ENCODE assay signal across 11 mouse cellular contexts in genomic region chr12:112744891-112745580, GRCm38 (mm10). TPM values are rescaled to one million over a fixed set of nuclear protein-coding genes. Genes with fewer than 3 reads are reported as not detected.
A peak's percentile ranks its signal among the peaks of the same experiment; 100 is the strongest.
DNase-seq lines count a peak whose midpoint lies in the region; ATAC-seq lines count a peak whose summit lies in the region.
"Had no signal": no experiment of that assay in that cellular context is flagged by ENCODE, and none has a peak within 500 bp of the region (broad histone marks: within the 10 kb centered on the region; RNA-seq: fewer than 3 reads in every experiment).

No protein-coding gene starts in this region.

- H3K36me3 ChIP-seq in forebrain, embryonic 13.5 days (ENCODE audit: poor library complexity, severe bottlenecking): peaks cover 33% of the 10 kb centered on the region
- H3K36me3 ChIP-seq in forebrain, embryonic 12.5 days (replicated peaks): peaks cover 24% of the 10 kb centered on the region
- peaks cover 28% of the 10 kb centered on the region for H3K36me3 ChIP-seq in hindbrain, embryonic 10.5 days
- H3K36me3 ChIP-seq in hindbrain, embryonic 11.5 days (ENCODE audit: control insufficient read depth, insufficient read depth, low read length): no peaks in the 10 kb centered on the region
- H3K36me3 ChIP-seq in midbrain, embryonic 10.5 days: no peaks in the 10 kb centered on the region; the same call in 1 of the 2 replicates
- peaks cover 22% of the 10 kb centered on the region for H3K36me3 ChIP-seq in midbrain, embryonic 16.5 days (ENCODE audit: control insufficient read depth, insufficient read depth, low read length)

- peak overlapping the region; percentile 14; the same call in 1 of the 2 replicates for H3K27ac ChIP-seq in forebrain, embryonic 13.5 days
- no peak overlapping the region for H3K27ac ChIP-seq in forebrain, embryonic 12.5 days
- peak overlapping the region; percentile 91; the same call in 1 of the 2 replicates for H3K27ac ChIP-seq in hindbrain, embryonic 10.5 days
- H3K27ac ChIP-seq in hindbrain, embryonic 11.5 days (ENCODE audit: low read depth, low read length): no peak overlapping the region
- H3K27ac ChIP-seq in midbrain, embryonic 10.5 days (replicated peaks): peak overlapping the region; percentile 35
- no peak overlapping the region for H3K27ac ChIP-seq in midbrain, embryonic 16.5 days (ENCODE audit: low read length)
- H3K27ac ChIP-seq: left cerebral cortex, adult 2 months; neural tube, embryonic 12.5 days had no signal

- WGBS in forebrain, embryonic 13.5 days: 90% methylated on average over 10 of the region's 10 CpGs
- 90% methylated on average over 10 of the region's 10 CpGs for WGBS in forebrain, embryonic 12.5 days
- WGBS in hindbrain, embryonic 10.5 days: 87% methylated on average over 10 of the region's 10 CpGs
- 86% methylated on average over 10 of the region's 10 CpGs for WGBS in hindbrain, embryonic 11.5 days
- WGBS in midbrain, embryonic 10.5 days: 91% methylated on average over 10 of the region's 10 CpGs
- 78% methylated on average over 10 of the region's 10 CpGs for WGBS in midbrain, embryonic 16.5 days

- no peak for ATAC-seq in forebrain, embryonic 13.5 days
- ATAC-seq in forebrain, embryonic 12.5 days (ENCODE audit: low FRiP score): no peak
- ATAC-seq in hindbrain, embryonic 11.5 days (ENCODE audit: low FRiP score): no peak
- ATAC-seq in midbrain, embryonic 16.5 days: no peak

- no peaks in the 10 kb centered on the region for H3K9me3 ChIP-seq in forebrain, embryonic 13.5 days (replicated peaks)
- no peaks in the 10 kb centered on the region for H3K9me3 ChIP-seq in forebrain, embryonic 12.5 days
- no peaks in the 10 kb centered on the region for H3K9me3 ChIP-seq in hindbrain, embryonic 10.5 days
- no peaks in the 10 kb centered on the region for H3K9me3 ChIP-seq in hindbrain, embryonic 11.5 days (ENCODE audit: control insufficient read depth, low read length)
- H3K9me3 ChIP-seq in midbrain, embryonic 10.5 days (replicated peaks): no peaks in the 10 kb centered on the region
- H3K9me3 ChIP-seq in midbrain, embryonic 16.5 days (replicated peaks; ENCODE audit: control insufficient read depth, low read length, poor library complexity, severe bottlenecking): no peaks in the 10 kb centered on the region
- H3K9me3 ChIP-seq: neural tube, embryonic 12.5 days had no signal

- H3K4me1 ChIP-seq in forebrain, embryonic 13.5 days: peaks cover 26% of the 10 kb centered on the region
- H3K4me1 ChIP-seq in forebrain, embryonic 12.5 days: peaks cover 22% of the 10 kb centered on the region
- H3K4me1 ChIP-seq in hindbrain, embryonic 10.5 days (replicated peaks): peaks cover 41% of the 10 kb centered on the region
- no peaks in the 10 kb centered on the region; the same call in 1 of the 2 replicates for H3K4me1 ChIP-seq in hindbrain, embryonic 11.5 days (replicated peaks; ENCODE audit: control insufficient read depth, insufficient read depth, low read length)
- peaks cover 31% of the 10 kb centered on the region for H3K4me1 ChIP-seq in midbrain, embryonic 10.5 days
- H3K4me1 ChIP-seq in midbrain, embryonic 16.5 days (ENCODE audit: control insufficient read depth, insufficient read depth, low read length): peaks cover 9% of the 10 kb centered on the region

- DNase-seq in hindbrain, embryonic 10.5 days (ENCODE audit: low spot score): no peak
- DNase-seq in hindbrain, embryonic 11.5 days (ENCODE audit: low spot score): no peak
- no peak for DNase-seq in midbrain, embryonic 10.5 days (ENCODE audit: low spot score)
- DNase-seq in cerebellum, adult 9-10 months: peak; percentile 52
- no peak for DNase-seq in c-Kit-positive CD71-positive TER-119-positive erythroid progenitor cells, embryonic 14.5 days (ENCODE audit: low spot score)

- H3K9ac ChIP-seq in forebrain, embryonic 13.5 days: 0 out of 2 replicates have a peak overlapping the region, but pooled peaks have one; percentile 34
- no peak overlapping the region for H3K9ac ChIP-seq in forebrain, embryonic 12.5 days
- H3K9ac ChIP-seq in hindbrain, embryonic 11.5 days (ENCODE audit: low read depth, low read length): no peak overlapping the region
- H3K9ac ChIP-seq in midbrain, embryonic 16.5 days (ENCODE audit: low read depth, low read length): no peak overlapping the region
- H3K9ac ChIP-seq: neural tube, embryonic 12.5 days had no signal

- no peak overlapping the region for H3K4me2 ChIP-seq in forebrain, embryonic 13.5 days
- no peak overlapping the region for H3K4me2 ChIP-seq in forebrain, embryonic 12.5 days
- no peak overlapping the region for H3K4me2 ChIP-seq in hindbrain, embryonic 11.5 days (replicated peaks; ENCODE audit: low read depth, low read length)
- no peak overlapping the region for H3K4me2 ChIP-seq in midbrain, embryonic 16.5 days (ENCODE audit: low read length)
- H3K4me2 ChIP-seq: neural tube, embryonic 12.5 days had no signal

- H3K4me3 ChIP-seq in forebrain, embryonic 13.5 days: no peak overlapping the region
- H3K4me3 ChIP-seq in forebrain, embryonic 12.5 days (replicated peaks): no peak overlapping the region
- no peak overlapping the region for H3K4me3 ChIP-seq in hindbrain, embryonic 10.5 days
- H3K4me3 ChIP-seq in hindbrain, embryonic 11.5 days (ENCODE audit: low read depth, low read length): no peak overlapping the region
- H3K4me3 ChIP-seq in midbrain, embryonic 10.5 days: no peak overlapping the region
- no peak overlapping the region for H3K4me3 ChIP-seq in midbrain, embryonic 16.5 days (ENCODE audit: low read depth, low read length)
- H3K4me3 ChIP-seq: erythroblast, embryonic 14.5 days; left cerebral cortex, adult 2 months; neural tube, embryonic 12.5 days had no signal

- no peaks in the 10 kb centered on the region for H3K27me3 ChIP-seq in forebrain, embryonic 13.5 days
- no peaks in the 10 kb centered on the region for H3K27me3 ChIP-seq in forebrain, embryonic 12.5 days
- no peaks in the 10 kb centered on the region for H3K27me3 ChIP-seq in hindbrain, embryonic 10.5 days (ENCODE audit: insufficient read depth, poor library complexity, severe bottlenecking)
- H3K27me3 ChIP-seq in hindbrain, embryonic 11.5 days (ENCODE audit: control insufficient read depth, insufficient read depth, low read length): no peaks in the 10 kb centered on the region
- H3K27me3 ChIP-seq in midbrain, embryonic 10.5 days (ENCODE audit: low read depth, poor library complexity, severe bottlenecking): no peaks in the 10 kb centered on the region
- H3K27me3 ChIP-seq in midbrain, embryonic 16.5 days (ENCODE audit: control insufficient read depth, insufficient read depth, low read depth, low read length): no peaks in the 10 kb centered on the region
- H3K27me3 ChIP-seq: neural tube, embryonic 12.5 days had no signal

RNA-seq across cellular contexts. Expression of gene Pld4, which starts 15.4 kb away (rescaled TPM):
- 2.9 and 3.8 TPM in 2 replicates for polyA plus RNA-seq in forebrain, embryonic 13.5 days (2015; fragmentation: Nextera tagmentation; extraction: Ambion mirVana)
- 3.6 and 3.9 TPM in 2 replicates for polyA plus RNA-seq in forebrain, embryonic 12.5 days (2016; fragmentation: Nextera tagmentation; extraction: Ambion mirVana)
- 5.2 and 5.7 TPM in 2 replicates for polyA plus RNA-seq in hindbrain, embryonic 10.5 days (2016; fragmentation: Nextera tagmentation; extraction: Ambion mirVana)
- polyA plus RNA-seq in hindbrain, embryonic 11.5 days (2014; fragmentation: Nextera tagmentation; extraction: Ambion mirVana): 4.7 and 6.2 TPM in 2 replicates
- polyA plus RNA-seq in midbrain, embryonic 10.5 days (2016; fragmentation: Nextera tagmentation; extraction: Ambion mirVana): 3.7 and 5.7 TPM in 2 replicates
- 4.9 and 5.9 TPM in 2 replicates for polyA plus RNA-seq in midbrain, embryonic 16.5 days (2015; fragmentation: Nextera tagmentation; extraction: Ambion mirVana)

RNA-seq across cellular contexts. Expression of gene Cep170b, which starts 24.8 kb away (rescaled TPM):
- 11.0 and 13.1 TPM in 2 replicates for polyA plus RNA-seq in forebrain, embryonic 13.5 days (2015; fragmentation: Nextera tagmentation; extraction: Ambion mirVana)
- 14.4 and 16.3 TPM in 2 replicates for polyA plus RNA-seq in forebrain, embryonic 12.5 days (2016; fragmentation: Nextera tagmentation; extraction: Ambion mirVana)
- 6.7 and 8.7 TPM in 2 replicates for polyA plus RNA-seq in hindbrain, embryonic 10.5 days (2016; fragmentation: Nextera tagmentation; extraction: Ambion mirVana)
- polyA plus RNA-seq in hindbrain, embryonic 11.5 days (2014; fragmentation: Nextera tagmentation; extraction: Ambion mirVana): 8.5 and 8.7 TPM in 2 replicates
- 3.3 and 4.3 TPM in 2 replicates for polyA plus RNA-seq in midbrain, embryonic 10.5 days (2016; fragmentation: Nextera tagmentation; extraction: Ambion mirVana)
- polyA plus RNA-seq in midbrain, embryonic 16.5 days (2015; fragmentation: Nextera tagmentation; extraction: Ambion mirVana): 36.0 and 39.4 TPM in 2 replicates

RNA-seq across cellular contexts. Expression of gene Ahnak2, which starts 57.4 kb away (rescaled TPM):
- polyA plus RNA-seq in forebrain, embryonic 13.5 days (2015; fragmentation: Nextera tagmentation; extraction: Ambion mirVana): 0.25 and 0.35 TPM in 2 replicates
- polyA plus RNA-seq in forebrain, embryonic 12.5 days (2016; fragmentation: Nextera tagmentation; extraction: Ambion mirVana): 0.05 and 0.19 TPM in 2 replicates
- 0.16 and 0.37 TPM in 2 replicates for polyA plus RNA-seq in hindbrain, embryonic 10.5 days (2016; fragmentation: Nextera tagmentation; extraction: Ambion mirVana)
- polyA plus RNA-seq in hindbrain, embryonic 11.5 days (2014; fragmentation: Nextera tagmentation; extraction: Ambion mirVana): 0.21 and 0.29 TPM in 2 replicates
- polyA plus RNA-seq in midbrain, embryonic 10.5 days (2016; fragmentation: Nextera tagmentation; extraction: Ambion mirVana): 0.06 and 0.11 TPM in 2 replicates
- 1.4 and 2.0 TPM in 2 replicates for polyA plus RNA-seq in midbrain, embryonic 16.5 days (2015; fragmentation: Nextera tagmentation; extraction: Ambion mirVana)

Comparison
In these comparisons a context has a peak if more than half of its experiments do, and no peak if none do; other contexts are left out.
1. H3K27ac ChIP-seq: peak in forebrain, embryonic 13.5 days (single experiment), hindbrain, embryonic 10.5 days (single experiment) and midbrain, embryonic 10.5 days (single experiment); none in forebrain, embryonic 12.5 days (single experiment), hindbrain, embryonic 11.5 days (single experiment) and midbrain, embryonic 16.5 days (single experiment).